Mouse (Mus musculus): Measurements from ENCODE around the gene Lrsam1. TPM values are rescaled to one million over a fixed set of nuclear protein-coding genes. Genes with fewer than 3 reads are reported as not detected.
A peak's percentile ranks its signal among the peaks of the same experiment; 100 is the strongest.

Lrsam1 gene
- polyA plus RNA-seq, 1 experiment from 2014 or later = 9.2 TPM

- peaks cover 31% of the 10 kb centered on the region; the same call in 1 of the 2 replicates for H3K36me3 ChIP-seq (ENCODE audit: control insufficient read depth, insufficient read depth, low read length)
- WGBS = 71% methylated on average over 5 of the region's 5 CpGs
- H3K9me3 ChIP-seq (ENCODE audit: control insufficient read depth, low read length) = no peaks in the 10 kb centered on the region
- DNase-seq (ENCODE audit: low spot score) (no peak), ATAC-seq (ENCODE audit: low read depth) (no peak)
- H3K27me3 ChIP-seq (replicated peaks; ENCODE audit: control insufficient read depth, insufficient read depth, low read length) = no peaks in the 10 kb centered on the region
- peaks cover 8% of the 10 kb centered on the region for H3K4me1 ChIP-seq (ENCODE audit: control insufficient read depth, insufficient read depth, low read length)
- no peak overlapping the region for H3K4me3 ChIP-seq (ENCODE audit: low read depth, low read length)
- no peak overlapping the region for H3K9ac ChIP-seq (ENCODE audit: low read depth, low read length)
- no peak overlapping the region for H3K27ac ChIP-seq (replicated peaks; ENCODE audit: low read depth, low read length)
- no peak overlapping the region for H3K4me2 ChIP-seq (ENCODE audit: low read depth, low read length)
Measured at GRCm38 (mm10) chr2:32977114-32977513, 15.7 kb upstream of the Lrsam1 start.

- H3K4me3 ChIP-seq (ENCODE audit: low read depth, low read length) = no peak overlapping the region
- WGBS = 89% methylated on average over 8 of the region's 8 CpGs
- DNase-seq (ENCODE audit: low spot score) (no peak), ATAC-seq (ENCODE audit: low read depth) (no peak)
- peaks cover 31% of the 10 kb centered on the region; the same call in 1 of the 2 replicates for H3K36me3 ChIP-seq (ENCODE audit: control insufficient read depth, insufficient read depth, low read length)
- H3K27me3 ChIP-seq (replicated peaks; ENCODE audit: control insufficient read depth, insufficient read depth, low read length) = no peaks in the 10 kb centered on the region
- H3K9ac ChIP-seq (ENCODE audit: low read depth, low read length) = no peak overlapping the region
- no peaks in the 10 kb centered on the region for H3K4me1 ChIP-seq (ENCODE audit: control insufficient read depth, insufficient read depth, low read length)
- no peaks in the 10 kb centered on the region for H3K9me3 ChIP-seq (ENCODE audit: control insufficient read depth, low read length)
- H3K4me2 ChIP-seq (ENCODE audit: low read depth, low read length) = no peak overlapping the region
- no peak overlapping the region for H3K27ac ChIP-seq (replicated peaks; ENCODE audit: low read depth, low read length)
Measured at GRCm38 (mm10) chr2:32974216-32974615, 12.8 kb upstream of the Lrsam1 start.

- Histone ChIP-seq H3K4me2 (ENCODE audit: low read depth, low read length) (no peak overlapping the region), H3K9ac (ENCODE audit: low read depth, low read length) (no peak overlapping the region), H3K9me3 (ENCODE audit: control insufficient read depth, low read length) (no peaks in the 10 kb centered on the region), H3K4me3 (ENCODE audit: low read depth, low read length) (no peak overlapping the region), H3K27ac (replicated peaks; ENCODE audit: low read depth, low read length) (no peak overlapping the region), H3K27me3 (replicated peaks; ENCODE audit: control insufficient read depth, insufficient read depth, low read length) (no peaks in the 10 kb centered on the region), H3K36me3 (ENCODE audit: control insufficient read depth, insufficient read depth, low read length) (peaks cover 31% of the 10 kb centered on the region; the same call in 1 of the 2 replicates), H3K4me1 (ENCODE audit: control insufficient read depth, insufficient read depth, low read length) (peaks cover 9% of the 10 kb centered on the region)
- DNase-seq (ENCODE audit: low spot score) (no peak), ATAC-seq (ENCODE audit: low read depth) (no peak)
- WGBS = 51% methylated on average over 9 of the region's 9 CpGs
Measured at GRCm38 (mm10) chr2:32971235-32971634, 9.8 kb upstream of the Lrsam1 start.

- WGBS = 90% methylated on average over 8 of the region's 8 CpGs
- Histone ChIP-seq H3K36me3 (ENCODE audit: control insufficient read depth, insufficient read depth, low read length) (peaks cover 25% of the 10 kb centered on the region), H3K4me3 (ENCODE audit: low read depth, low read length) (no peak overlapping the region), H3K4me1 (ENCODE audit: control insufficient read depth, insufficient read depth, low read length) (peaks cover 10% of the 10 kb centered on the region), H3K27me3 (replicated peaks; ENCODE audit: control insufficient read depth, insufficient read depth, low read length) (no peaks in the 10 kb centered on the region), H3K4me2 (ENCODE audit: low read depth, low read length) (no peak overlapping the region), H3K27ac (replicated peaks; ENCODE audit: low read depth, low read length) (no peak overlapping the region), H3K9me3 (ENCODE audit: control insufficient read depth, low read length) (no peaks in the 10 kb centered on the region), H3K9ac (ENCODE audit: low read depth, low read length) (no peak overlapping the region)
- ATAC-seq (ENCODE audit: low read depth) (no peak), DNase-seq (ENCODE audit: low spot score) (no peak)
Measured at GRCm38 (mm10) chr2:32969326-32969725, 7.9 kb upstream of the Lrsam1 start.

GRCm38 (mm10) chr2:32968024-32968614, 6.7 kb upstream of the Lrsam1 start:
- Histone ChIP-seq H3K4me1 (ENCODE audit: control insufficient read depth, insufficient read depth, low read length) (peaks cover 18% of the 10 kb centered on the region), H3K9ac (ENCODE audit: low read depth, low read length) (peak overlapping the region; percentile 84; the same call in 1 of the 2 replicates), H3K27me3 (replicated peaks; ENCODE audit: control insufficient read depth, insufficient read depth, low read length) (no peaks in the 10 kb centered on the region), H3K4me2 (ENCODE audit: low read depth, low read length) (peak overlapping the region; percentile 93), H3K36me3 (ENCODE audit: control insufficient read depth, insufficient read depth, low read length) (peaks cover 26% of the 10 kb centered on the region), H3K4me3 (ENCODE audit: low read depth, low read length) (no peak overlapping the region), H3K9me3 (ENCODE audit: control insufficient read depth, low read length) (no peaks in the 10 kb centered on the region), H3K27ac (replicated peaks; ENCODE audit: low read depth, low read length) (0 out of 2 replicates have a peak overlapping the region, but pooled peaks have one; percentile 98)
- WGBS = 90% methylated on average over 9 of the region's 9 CpGs
- ATAC-seq (ENCODE audit: low read depth) (no peak), DNase-seq (ENCODE audit: low spot score) (no peak)

GRCm38 (mm10) chr2:32966689-32967631, 5.5 kb upstream of the Lrsam1 start:
- WGBS = 1% methylated on average over 49 of the region's 55 CpGs
- H3K9me3 ChIP-seq (ENCODE audit: control insufficient read depth, low read length) = no peaks in the 10 kb centered on the region
- ATAC-seq (ENCODE audit: low read depth) = peak; percentile 85

GRCm38 (mm10) chr2:32966184-32966688, 4.8 kb upstream of the Lrsam1 start:
- H3K4me3 ChIP-seq (ENCODE audit: low read depth, low read length) = peak overlapping the region; percentile 70
- no peaks in the 10 kb centered on the region for H3K9me3 ChIP-seq (ENCODE audit: control insufficient read depth, low read length)
- DNase-seq (ENCODE audit: low spot score) = no peak
- peak overlapping the region; percentile 84 for H3K9ac ChIP-seq (ENCODE audit: low read depth, low read length)
- peak overlapping the region; percentile 93 for H3K4me2 ChIP-seq (ENCODE audit: low read depth, low read length)
- peaks cover 18% of the 10 kb centered on the region for H3K4me1 ChIP-seq (ENCODE audit: control insufficient read depth, insufficient read depth, low read length)
- WGBS = 10% methylated on average over 13 of the region's 13 CpGs
- peaks cover 24% of the 10 kb centered on the region for H3K36me3 ChIP-seq (ENCODE audit: control insufficient read depth, insufficient read depth, low read length)
- H3K27ac ChIP-seq (replicated peaks; ENCODE audit: low read depth, low read length) = peak overlapping the region; percentile 98
- no peak for ATAC-seq (ENCODE audit: low read depth)
- no peaks in the 10 kb centered on the region for H3K27me3 ChIP-seq (replicated peaks; ENCODE audit: control insufficient read depth, insufficient read depth, low read length)

More at GRCm38 (mm10) chr2:32966689-32967631, 5.5 kb upstream of the Lrsam1 start:
- H3K9ac ChIP-seq (ENCODE audit: low read depth, low read length) = peak overlapping the region; percentile 84
- H3K27ac ChIP-seq (replicated peaks; ENCODE audit: low read depth, low read length) = peak overlapping the region; percentile 98
- H3K36me3 ChIP-seq (ENCODE audit: control insufficient read depth, insufficient read depth, low read length) = peaks cover 24% of the 10 kb centered on the region
- peak overlapping the region; percentile 93 for H3K4me2 ChIP-seq (ENCODE audit: low read depth, low read length)
- DNase-seq (ENCODE audit: low spot score) = peak; percentile 94
- H3K4me1 ChIP-seq (ENCODE audit: control insufficient read depth, insufficient read depth, low read length) = peaks cover 18% of the 10 kb centered on the region
- H3K27me3 ChIP-seq (replicated peaks; ENCODE audit: control insufficient read depth, insufficient read depth, low read length) = no peaks in the 10 kb centered on the region
- peak overlapping the region; percentile 70 for H3K4me3 ChIP-seq (ENCODE audit: low read depth, low read length)

GRCm38 (mm10) chr2:32965511-32966183, 4.2 kb upstream of the Lrsam1 start:
- no peak for DNase-seq (ENCODE audit: low spot score)
- Histone ChIP-seq H3K9ac (ENCODE audit: low read depth, low read length) (no peak overlapping the region), H3K4me1 (ENCODE audit: control insufficient read depth, insufficient read depth, low read length) (peaks cover 21% of the 10 kb centered on the region)

More at GRCm38 (mm10) chr2:32965511-32966183, 4.2 kb upstream of the Lrsam1 start:
- peak overlapping the region; percentile 58 for H3K27ac ChIP-seq (replicated peaks; ENCODE audit: low read depth, low read length)
- H3K9me3 ChIP-seq (ENCODE audit: control insufficient read depth, low read length) = no peaks in the 10 kb centered on the region
- 15% methylated on average over 7 of the region's 7 CpGs for WGBS
- H3K36me3 ChIP-seq (ENCODE audit: control insufficient read depth, insufficient read depth, low read length) = peaks cover 24% of the 10 kb centered on the region
- H3K4me3 ChIP-seq (ENCODE audit: low read depth, low read length) = peak overlapping the region; percentile 70
- no peaks in the 10 kb centered on the region for H3K27me3 ChIP-seq (replicated peaks; ENCODE audit: control insufficient read depth, insufficient read depth, low read length)
- peak overlapping the region; percentile 93; the same call in 1 of the 2 replicates for H3K4me2 ChIP-seq (ENCODE audit: low read depth, low read length)
- no peak for ATAC-seq (ENCODE audit: low read depth)
